ENCODE assay signal across 14 mouse cellular contexts in the genomic region with DNA sequence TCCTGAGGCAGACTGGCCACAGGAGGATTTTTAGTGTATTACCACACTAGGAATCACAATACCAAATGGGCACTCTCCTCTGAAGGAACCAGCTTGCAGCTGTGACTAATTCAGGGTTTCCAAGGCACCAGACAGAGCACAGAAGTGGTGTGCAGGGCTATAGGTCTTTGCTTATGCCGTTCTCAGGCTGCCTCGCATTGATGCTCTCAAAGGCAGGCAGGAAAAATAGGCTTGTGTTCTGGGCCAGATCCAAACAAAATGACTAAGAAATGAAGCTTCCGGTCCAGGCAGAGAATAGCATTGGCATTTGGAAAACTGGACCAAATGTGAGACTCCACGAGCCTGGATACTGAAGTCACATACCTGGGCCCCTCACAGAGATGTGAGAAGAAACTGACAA.
A peak's percentile ranks its signal among the peaks of the same experiment; 100 is the strongest.
DNase-seq lines count a peak whose midpoint lies in the region; ATAC-seq and TF ChIP-seq lines count a peak whose summit lies in the region.
"Had no signal": no experiment of that assay in that cellular context is flagged by ENCODE, and none has a peak within 500 bp of the region (broad histone marks: within the 10 kb centered on the region; RNA-seq: fewer than 3 reads in every experiment).

No protein-coding gene starts in this region.

- H3K9me3 ChIP-seq in hindbrain, postnatal 0 days (ENCODE audit: low read length): no peaks in the 10 kb centered on the region
- H3K9me3 ChIP-seq: liver, embryonic 12.5 days; neural tube, embryonic 13.5 days; stomach, embryonic 15.5 days had no signal

- no peak overlapping the region for H3K27ac ChIP-seq in hindbrain, postnatal 0 days
- no peak overlapping the region for H3K27ac ChIP-seq in kidney, adult 2 months (ENCODE audit: insufficient read depth, low read depth, low read length)
- H3K27ac ChIP-seq: liver, embryonic 12.5 days; neural tube, embryonic 13.5 days; stomach, embryonic 15.5 days had no signal

- no peak overlapping the region for H3K4me3 ChIP-seq in hindbrain, postnatal 0 days (ENCODE audit: low read length)
- no peak overlapping the region for H3K4me3 ChIP-seq in kidney, adult 2 months (ENCODE audit: insufficient read depth, low read depth, low read length)
- H3K4me3 ChIP-seq: liver, embryonic 12.5 days; neural tube, embryonic 13.5 days; stomach, embryonic 15.5 days had no signal

- H3K36me3 ChIP-seq in hindbrain, postnatal 0 days (ENCODE audit: insufficient read depth, low read length): no peaks in the 10 kb centered on the region
- no peaks in the 10 kb centered on the region for H3K36me3 ChIP-seq in kidney, adult 2 months (ENCODE audit: control insufficient read depth, insufficient read depth, low read length)
- H3K36me3 ChIP-seq: liver, embryonic 12.5 days; neural tube, embryonic 13.5 days; stomach, embryonic 15.5 days had no signal

- 27% methylated on average over 4 of the region's 4 CpGs for WGBS in hindbrain, postnatal 0 days
- 66% methylated on average over 4 of the region's 4 CpGs for WGBS in kidney, adult 2 months

- no peaks in the 10 kb centered on the region for H3K27me3 ChIP-seq in hindbrain, postnatal 0 days (ENCODE audit: insufficient read depth, low read length)
- H3K27me3 ChIP-seq in kidney, adult 2 months (replicated peaks; ENCODE audit: control insufficient read depth, insufficient read depth, low read length): no peaks in the 10 kb centered on the region
- H3K27me3 ChIP-seq: liver, embryonic 12.5 days; neural tube, embryonic 13.5 days had no signal

- no peak for DNase-seq in frontal cortex, postnatal 36 days (ENCODE audit: low spot score in 2 of 2)
- DNase-seq in 3T3-L1 (ENCODE audit: low read depth, low spot score): peak; percentile 12
- peak; percentile 59 for DNase-seq in brain, adult 2 months (ENCODE audit: low read depth, low spot score)
- DNase-seq in hindbrain, postnatal 0 days (ENCODE audit: low spot score): peak; percentile 14
- no peak for DNase-seq in kidney, adult 2 months
- no peak for DNase-seq in kidney, postnatal 36 days
- DNase-seq: adrenal gland, postnatal 36 days; heart, postnatal 14 days; kidney, adult 8-10 months had no signal

- H3K4me2 ChIP-seq in hindbrain, postnatal 0 days (ENCODE audit: low read depth, low read length): no peak overlapping the region
- H3K4me2 ChIP-seq: liver, embryonic 12.5 days; neural tube, embryonic 13.5 days; stomach, embryonic 15.5 days had no signal

- H3K4me1 ChIP-seq in hindbrain, postnatal 0 days (ENCODE audit: insufficient read depth, low read length): peaks cover 13% of the 10 kb centered on the region
- no peaks in the 10 kb centered on the region for H3K4me1 ChIP-seq in kidney, adult 2 months (ENCODE audit: control insufficient read depth, insufficient read depth, low read length)
- H3K4me1 ChIP-seq: liver, embryonic 12.5 days had no signal

- H3K9ac ChIP-seq in hindbrain, postnatal 0 days (replicated peaks; ENCODE audit: low read length): no peak overlapping the region
- H3K9ac ChIP-seq: liver, embryonic 12.5 days; neural tube, embryonic 13.5 days; stomach, embryonic 15.5 days had no signal

- TF ChIP-seq POLR2A in kidney, adult 2 months (IDR thresholded peaks at IDR 0.05; ENCODE audit: low read depth, low read length): no peak

- no peak for TF ChIP-seq CTCF in hindbrain, postnatal 0 days (IDR thresholded peaks at IDR 0.05; ENCODE audit: low read depth)
- TF ChIP-seq CTCF in kidney, adult 2 months (conservative IDR thresholded peaks at IDR 0.05; ENCODE audit: insufficient read depth, insufficient read length, low read depth, low read length): no peak

- ATAC-seq in frontal cortex, adult (ENCODE audit: low TSS enrichment): peak; percentile 22; the same call in 1 of the 2 replicates
- no peak for ATAC-seq in hindbrain, postnatal 0 days
- ATAC-seq: activated CD4-positive, CD25-positive, alpha-beta regulatory T cell, adult 4 months; liver, embryonic 12.5 days had no signal

Comparison
In these comparisons a context has a peak if more than half of its experiments do, and no peak if none do; other contexts are left out.
1. DNase-seq: peak in 3T3-L1 (single experiment), brain, adult 2 months (single experiment) and hindbrain, postnatal 0 days (single experiment); none in frontal cortex, postnatal 36 days (0 of 2), kidney, adult 2 months (single experiment) and kidney, postnatal 36 days (0 of 2).